Mouse (Mus musculus) MEL (cell line): ENCODE results near the gene S100a6. TPM values are rescaled to one million over a fixed set of nuclear protein-coding genes. Genes with fewer than 3 reads are reported as not detected.

Source experiments
- DNase-seq: peaks from one replicate; pipeline ENCODE4 v3.0.0; 2011; ENCODE audit warnings: low read depth, low spot score
- H3K27ac ChIP-seq: 2 replicates; pipeline ENCODE4 v1.5.1; 2012; ENCODE audit warnings: low read depth, mild to moderate bottlenecking, control low read depth, low read length, moderate library complexity; ENCODE audit not compliant: control insufficient read depth
- H3K27me3 ChIP-seq, 2 experiments: fragments of 150-350 bp in 1 of 2; sonication (generic) in 1 of 2; 2 replicates each; pipeline ENCODE4 v1.6.1; 2012; ENCODE audit warnings: low read length in 2 of 2, mild to moderate bottlenecking in 2 of 2, improper control_type of control experiment in 1 of 2, moderate library complexity in 1 of 2; ENCODE audit not compliant: insufficient read depth in 2 of 2, control insufficient read depth in 1 of 2
- H3K36me3 ChIP-seq, 2 experiments: 2 replicates each; pipeline ENCODE4 v1.6.1; 2012 to 2014; ENCODE audit warnings: low read length in 2 of 2, improper control_type of control experiment in 1 of 2, inconsistent platforms in 1 of 2, mild to moderate bottlenecking in 1 of 2; ENCODE audit not compliant: insufficient read depth in 2 of 2, control insufficient read depth in 1 of 2
- H3K4me1 ChIP-seq, 2 experiments: fragments of 150-350 bp in 1 of 2; sonication (generic) in 1 of 2; 2 replicates each; pipeline ENCODE4 v1.6.1; 2012; ENCODE audit warnings: low read length in 2 of 2, improper control_type of control experiment in 1 of 2, mild to moderate bottlenecking in 1 of 2; ENCODE audit not compliant: insufficient read depth in 2 of 2, control insufficient read depth in 1 of 2
- H3K4me3 ChIP-seq, 2 experiments: fragments of 150-350 bp in 1 of 2; sonication (generic) in 1 of 2; 2 replicates each; pipeline ENCODE4 v1.5.1; 2012; ENCODE audit warnings: low read depth in 2 of 2, low read length in 2 of 2, mild to moderate bottlenecking in 2 of 2, moderate library complexity in 2 of 2, control low read depth in 1 of 2, improper control_type of control experiment in 1 of 2; ENCODE audit not compliant: control insufficient read depth in 1 of 2, insufficient read depth in 1 of 2
- H3K79me2 ChIP-seq: 2 replicates; pipeline ENCODE4 v1.6.1; 2012; ENCODE audit warnings: mild to moderate bottlenecking, low read length, moderate library complexity; ENCODE audit not compliant: control insufficient read depth, poor library complexity, insufficient read depth
- H3K9ac ChIP-seq: 2 replicates; pipeline ENCODE4 v1.6.1; 2012; ENCODE audit warnings: low read depth, mild to moderate bottlenecking, control low read depth, low read length, moderate library complexity; ENCODE audit not compliant: control insufficient read depth, poor library complexity, severe bottlenecking
- H3K9me3 ChIP-seq: fragments of 150-350 bp; sonication (generic); replicated peaks from 2 replicates; pipeline ENCODE4 v1.6.1; 2012; ENCODE audit warnings: mild to moderate bottlenecking, low read length, improper control_type of control experiment, moderate library complexity; ENCODE audit not compliant: insufficient read depth
- ELF1 ChIP-seq: IDR thresholded peaks from 2 replicates; pipeline ENCODE4 v1.6.1; 2014; ENCODE audit warnings: low read depth, mild to moderate bottlenecking, inconsistent platforms, low read length, improper control_type of control experiment, moderate library complexity
- EP300 ChIP-seq, 2 experiments: IDR thresholded peaks; 2 replicates each; pipeline ENCODE4 v1.6.1; 2011; ENCODE audit warnings: improper control_type of control experiment in 2 of 2, low read length in 2 of 2, low read depth in 1 of 2, mild to moderate bottlenecking in 1 of 2
- ETS1 ChIP-seq: IDR thresholded peaks from 2 replicates; pipeline ENCODE4 v1.6.1; 2012; ENCODE audit warnings: low read depth, mild to moderate bottlenecking, inconsistent platforms, low read length, improper control_type of control experiment, moderate library complexity
- GATA1 ChIP-seq: IDR thresholded peaks from 2 replicates; pipeline ENCODE4 v1.6.1; 2011; ENCODE audit warnings: low read depth, low read length, improper control_type of control experiment
- MAX ChIP-seq: IDR thresholded peaks from 2 replicates; pipeline ENCODE4 v1.6.1; 2011; ENCODE audit warnings: low read length, improper control_type of control experiment
- MYC ChIP-seq: IDR thresholded peaks from 2 replicates; pipeline ENCODE4 v1.6.1; 2011; ENCODE audit warnings: low read depth, mild to moderate bottlenecking, low read length, improper control_type of control experiment, moderate library complexity
- RCOR1 ChIP-seq: IDR thresholded peaks from 2 replicates; pipeline ENCODE4 v1.6.1; 2012; ENCODE audit warnings: low read depth, mild to moderate bottlenecking, inconsistent platforms, low read length, improper control_type of control experiment
- SIN3A ChIP-seq: IDR thresholded peaks from 2 replicates; pipeline ENCODE4 v1.6.1; 2012; ENCODE audit warnings: low read length, improper control_type of control experiment, inconsistent platforms
- TBP ChIP-seq: IDR thresholded peaks from 2 replicates; pipeline ENCODE4 v1.8.0; 2011; ENCODE audit warnings: low read depth, low read length, improper control_type of control experiment
- TCF12 ChIP-seq: IDR thresholded peaks from 2 replicates; pipeline ENCODE4 v1.6.1; 2014; ENCODE audit warnings: low read depth, mild to moderate bottlenecking, inconsistent platforms, low read length, improper control_type of control experiment, moderate library complexity
- UBTF ChIP-seq: IDR thresholded peaks from 2 replicates; pipeline ENCODE4 v1.6.1; 2012; ENCODE audit warnings: low read depth, mild to moderate bottlenecking, inconsistent platforms, low read length, improper control_type of control experiment, moderate library complexity, borderline replicate concordance; ENCODE audit not compliant: insufficient read depth
- USF1 ChIP-seq: IDR thresholded peaks from 2 replicates; pipeline ENCODE4 v1.6.1; 2014; ENCODE audit warnings: low read depth, mild to moderate bottlenecking, inconsistent platforms, low read length, improper control_type of control experiment, moderate library complexity
- USF2 ChIP-seq, 2 experiments: IDR thresholded peaks; 2 replicates each; pipeline ENCODE4 v1.6.1; 2011 to 2012; ENCODE audit warnings: improper control_type of control experiment in 2 of 2, low read length in 2 of 2, borderline replicate concordance in 1 of 2, inconsistent platforms in 1 of 2, low read depth in 1 of 2, mild to moderate bottlenecking in 1 of 2; ENCODE audit not compliant: insufficient read depth in 1 of 2
- ZKSCAN1 ChIP-seq: IDR thresholded peaks from 2 replicates; pipeline ENCODE4 v1.6.1; 2012; ENCODE audit warnings: low read depth, mild to moderate bottlenecking, inconsistent platforms, low read length, improper control_type of control experiment, moderate library complexity
- ZNF384 ChIP-seq: IDR thresholded peaks from 2 replicates; pipeline ENCODE4 v1.6.1; 2012; ENCODE audit warnings: low read depth, mild to moderate bottlenecking, inconsistent platforms, low read length, improper control_type of control experiment
- polyA plus RNA-seq, 2 experiments: library from polyadenylated mRNA; stranded (reverse) in 1 of 2; unstranded in 1 of 2; fragments of >175 nt in 1 of 2; fragments of >200 nt in 1 of 2; gene quantifications; 2 replicates each; pipeline versions ENCODE4 v1.2.1 to v1.2.4; 2012; ENCODE audit warnings: low replicate concordance in 2 of 2, low read depth in 1 of 2; ENCODE audit not compliant: insufficient read length in 2 of 2, insufficient read depth in 1 of 2, missing spikeins in 1 of 2
- total RNA-seq: library from RNA; depleted of rRNA; stranded (reverse); fragments of 300-350 nt; gene quantifications from 2 replicates; pipeline ENCODE4 v1.2.3, GENCODE M21; 2012

S100a6 gene
- total and polyA plus RNA-seq, 3 experiments = 0.85 to 4.7 TPM; not detected in 1

DNA sequence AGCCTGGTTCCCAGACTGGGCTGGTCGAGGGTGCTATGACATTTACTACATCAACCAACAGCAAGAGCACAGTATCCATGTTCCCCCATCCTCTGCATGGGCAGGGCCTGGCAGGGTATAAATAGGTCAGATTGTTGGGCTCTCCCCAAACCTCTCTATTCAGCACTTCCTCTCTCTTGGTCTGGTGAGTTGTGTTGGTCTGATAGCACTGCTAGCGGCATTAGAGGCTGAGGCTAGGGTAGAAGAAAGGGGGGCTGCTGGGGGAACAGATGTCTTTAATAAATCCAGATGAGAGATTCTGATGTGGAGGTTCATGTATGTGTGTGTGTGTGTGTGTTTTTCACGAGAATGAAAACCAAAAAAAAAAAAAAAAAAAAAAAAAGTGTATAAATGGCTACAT is 9.1 kb upstream of the S100a6 start, which contains the start of gene S100a4 (continued):
- TF ChIP-seq MYC = no peak

- peak overlapping the region; percentile 6 for H3K9ac ChIP-seq
- H3K79me2 ChIP-seq = no peaks in the 10 kb centered on the region
- TF ChIP-seq UBTF (no peak), USF2 (IDR thresholded peaks at IDR 0.05; ENCODE audit: borderline replicate concordance in 1 of 2, insufficient read depth in 1 of 2, low read depth in 1 of 2, low read length in 2 of 2) (no peak), TBP (peak; percentile 56; the same call in 1 of the 2 replicates), ELF1 (no peak), RCOR1 (peak; percentile 65; the same call in 1 of the 2 replicates), ZNF384 (peak; percentile 94), MAX (peak; percentile 41; the same call in 1 of the 2 replicates), TCF12 (peak; percentile 51; the same call in 1 of the 2 replicates), EP300 (IDR thresholded peaks at IDR 0.05; ENCODE audit: low read depth in 1 of 2, low read length in 2 of 2) (peak in 1 of 2 experiments; percentile 58), SIN3A (peak; percentile 42; the same call in 1 of the 2 replicates), MYC (0 out of 2 replicates have a peak, but pooled peaks have one; percentile 34), ETS1 (peak; percentile 73)
- H3K36me3 ChIP-seq = peaks cover 0 to 19% of the 10 kb centered on the region in 2 experiments; a peak in 2 of 4 replicates
- peak overlapping the region; percentile 56 for H3K27ac ChIP-seq
- H3K4me3 ChIP-seq = no peak overlapping the region
- peaks cover 8 to 31% of the 10 kb centered on the region in 2 experiments for H3K4me1 ChIP-seq
- no peaks in the 10 kb centered on the region for H3K9me3 ChIP-seq
- peak; percentile 91 for DNase-seq
- H3K27me3 ChIP-seq = no peaks in the 10 kb centered on the region
Observed at GRCm38 (mm10) chr3:90604416-90604815, 8.3 kb upstream of the S100a6 start.

- Histone ChIP-seq H3K9me3 (no peaks in the 10 kb centered on the region), H3K27me3 (no peaks in the 10 kb centered on the region), H3K36me3 (peaks cover 0 to 19% of the 10 kb centered on the region in 2 experiments; a peak in 2 of 4 replicates), H3K4me3 (no peak overlapping the region), H3K4me1 (peaks cover 8 to 31% of the 10 kb centered on the region in 2 experiments), H3K79me2 (no peaks in the 10 kb centered on the region), H3K27ac (peak overlapping the region; percentile 56), H3K9ac (peak overlapping the region; percentile 6; the same call in 1 of the 2 replicates)
- TF ChIP-seq ETS1 (0 out of 2 replicates have a peak, but pooled peaks have one; percentile 25), ZKSCAN1 (no peak), USF1 (peak; percentile 55), GATA1 (peak; percentile 32; the same call in 1 of the 2 replicates)
- DNase-seq = peak; percentile 32
Observed at GRCm38 (mm10) chr3:90605049-90605448, 7.6 kb upstream of the S100a6 start.
